Mouse (Mus musculus) spleen, adult 2 months (tissue): Measurements from ENCODE around the gene Sptlc2. TPM values are rescaled to one million over a fixed set of nuclear protein-coding genes. Genes with fewer than 3 reads are reported as not detected.
"Not testable (repeated sequence)": the region's sequence is repeated elsewhere in the genome, so short reads cannot be mapped to it uniquely, and the experiment has no call there.

Source experiments
- DNase-seq, 2 experiments: peaks; one replicate each; pipeline versions ENCODE4 v3.0.0 to v3.0.0-alpha.2; 2012 to 2021; ENCODE audit warnings: low spot score in 2 of 2, low read depth in 1 of 2
- H3K27ac ChIP-seq: fragments of 200-500 bp; 2 replicates; pipeline ENCODE4 v1.5.1; 2012; ENCODE audit warnings: low read length, inconsistent platforms; ENCODE audit not compliant: insufficient read depth
- H3K27me3 ChIP-seq: fragments of 200-500 bp; 2 replicates; pipeline ENCODE4 v1.6.1; 2012; ENCODE audit warnings: mild to moderate bottlenecking, moderate library complexity, low read length, inconsistent platforms; ENCODE audit not compliant: control insufficient read depth, insufficient read depth
- H3K36me3 ChIP-seq: fragments of 200-500 bp; 2 replicates; pipeline ENCODE4 v1.6.1; 2012; ENCODE audit warnings: mild to moderate bottlenecking, low read length, inconsistent platforms; ENCODE audit not compliant: control insufficient read depth, insufficient read depth
- H3K4me1 ChIP-seq: fragments of 200-500 bp; 2 replicates; pipeline ENCODE4 v1.6.1; 2011; ENCODE audit warnings: inconsistent platforms; ENCODE audit not compliant: control insufficient read depth, insufficient read depth, insufficient read length
- H3K4me3 ChIP-seq: fragments of 200-500 bp; 2 replicates; pipeline ENCODE4 v1.5.1; 2011; ENCODE audit warnings: mild to moderate bottlenecking, inconsistent platforms; ENCODE audit not compliant: insufficient read depth, insufficient read length; ENCODE audit errors: extremely low read depth
- CTCF ChIP-seq: fragments of 200-500 bp; IDR thresholded peaks from 2 replicates; pipeline ENCODE4 v1.5.1; 2011; ENCODE audit warnings: mild to moderate bottlenecking, inconsistent platforms; ENCODE audit not compliant: insufficient read depth, insufficient read length, insufficient replicate concordance; ENCODE audit errors: extremely low read depth
- POLR2A ChIP-seq: fragments of 200-500 bp; IDR thresholded peaks from 2 replicates; pipeline ENCODE4 v1.6.1; 2011; ENCODE audit warnings: low read depth, low read length, inconsistent platforms
- WGBS: fragments of 180-500 bp; shearing (Covaris S2); methylation state at CpG from one replicate; pipeline ENCODE4 v1.1.7; 2018; 5-methylcytosine and 5-hydroxymethylcytosine counted together
- polyA plus RNA-seq: library from polyadenylated mRNA; depleted of rRNA; stranded (reverse); fragments of >200 nt; gene quantifications from 2 replicates; pipeline ENCODE4 v1.2.3, GENCODE M21; 2012

Gene Sptlc2
- polyA plus RNA-seq, 1 experiment, result 7.5 TPM

GRCm38 (mm10) chr12:87327610-87328009 is 60.5 kb downstream of the Sptlc2 start:
- WGBS, result 49% methylated on average over 7 of the region's 7 CpGs

GRCm38 (mm10) chr12:87325452-87325851 is 62.7 kb downstream of the Sptlc2 start:
- H3K4me1 ChIP-seq, result no peaks in the 10 kb centered on the region
- no peak for DNase-seq
- peaks cover 6% of the 10 kb centered on the region for H3K36me3 ChIP-seq
- 85% methylated on average over 3 of the region's 3 CpGs for WGBS
- H3K27me3 ChIP-seq, result no peaks in the 10 kb centered on the region
- no peak overlapping the region for H3K4me3 ChIP-seq
- TF ChIP-seq POLR2A (no peak), CTCF (no peak)
- H3K27ac ChIP-seq, result no peak overlapping the region

More at GRCm38 (mm10) chr12:87327610-87328009, 60.5 kb downstream of the Sptlc2 start:
- Histone ChIP-seq H3K36me3 (peaks cover 7% of the 10 kb centered on the region), H3K4me1 (no peaks in the 10 kb centered on the region), H3K27me3 (no peaks in the 10 kb centered on the region), H3K27ac (no peak overlapping the region), H3K4me3 (no peak overlapping the region)
- TF ChIP-seq POLR2A (no peak), CTCF (no peak)
- no peak for DNase-seq

- 87% methylated on average over 3 of the region's 3 CpGs for WGBS
- no peaks in the 10 kb centered on the region for H3K27me3 ChIP-seq
- no peak for DNase-seq
- TF ChIP-seq CTCF (no peak), POLR2A (no peak)
- H3K27ac ChIP-seq, result no peak overlapping the region
- peaks cover 3% of the 10 kb centered on the region for H3K36me3 ChIP-seq
- H3K4me3 ChIP-seq, result no peak overlapping the region
- no peaks in the 10 kb centered on the region for H3K4me1 ChIP-seq
These were observed 68.9 kb downstream of the Sptlc2 start for GRCm38 (mm10) chr12:87319229-87319628.

- DNase-seq, result no peak
- Histone ChIP-seq H3K27ac (no peak overlapping the region), H3K4me3 (no peak overlapping the region), H3K36me3 (peaks cover 6% of the 10 kb centered on the region), H3K4me1 (no peaks in the 10 kb centered on the region), H3K27me3 (no peaks in the 10 kb centered on the region)
- no peak for TF ChIP-seq POLR2A
- TF ChIP-seq CTCF, result no peak
- 86% methylated on average over 1 of the region's 1 CpGs for WGBS
These were observed 70.2 kb downstream of the Sptlc2 start for GRCm38 (mm10) chr12:87317951-87318350.

- DNase-seq, result no peak
- 91% methylated on average over 2 of the region's 2 CpGs for WGBS
- H3K27ac ChIP-seq, result no peak overlapping the region
These were observed 75.1 kb downstream of the Sptlc2 start for GRCm38 (mm10) chr12:87313098-87313497.

GRCm38 (mm10) chr12:87306584-87306844 is 81.6 kb downstream of the Sptlc2 start:
- WGBS, result 83% methylated on average over 4 of the region's 4 CpGs

More at GRCm38 (mm10) chr12:87313098-87313497, 75.1 kb downstream of the Sptlc2 start:
- Histone ChIP-seq H3K4me1 (no peaks in the 10 kb centered on the region), H3K36me3 (peaks cover 23% of the 10 kb centered on the region), H3K27me3 (no peaks in the 10 kb centered on the region), H3K4me3 (no peak overlapping the region)
- TF ChIP-seq CTCF (no peak), POLR2A (no peak)

GRCm38 (mm10) chr12:87305767-87306583 is 82.2 kb downstream of the Sptlc2 start:
- no peak overlapping the region for H3K27ac ChIP-seq
- H3K27me3 ChIP-seq, result no peaks in the 10 kb centered on the region
- WGBS, result 62% methylated on average over 13 of the region's 13 CpGs
- no peaks in the 10 kb centered on the region for H3K4me1 ChIP-seq
- H3K4me3 ChIP-seq, result no peak overlapping the region
- DNase-seq, result no peak
- peaks cover 14% of the 10 kb centered on the region for H3K36me3 ChIP-seq
- TF ChIP-seq CTCF, result no peak

More at GRCm38 (mm10) chr12:87306584-87306844, 81.6 kb downstream of the Sptlc2 start:
- not testable (repeated sequence) for H3K27me3 ChIP-seq, H3K4me3 ChIP-seq, H3K27ac ChIP-seq, DNase-seq, H3K4me1 ChIP-seq
- H3K36me3 ChIP-seq, result peaks cover 14% of the 10 kb centered on the region
